Mouse (Mus musculus): ENCODE measurements at regions not wholly inside any gene's neighbourhood (a gene's known extent, or its start where the extent isn't known, plus 50 kb on each side); places are given as distances from the start of the nearest gene placed in this dataset.

- Histone ChIP-seq H3K27me3 (ENCODE audit: control insufficient read depth, insufficient read depth, low read length) (no peaks in the 10 kb centered on the region), H3K4me1 (ENCODE audit: control insufficient read depth, insufficient read depth, low read length) (no peaks in the 10 kb centered on the region), H3K27ac (ENCODE audit: insufficient read depth, low read length) (no peak overlapping the region), H3K4me3 (replicated peaks; ENCODE audit: insufficient read depth, low read depth, low read length) (no peak overlapping the region)
- WGBS = 88% methylated on average over 6 of the region's 6 CpGs
- DNase-seq = no peak
- TF ChIP-seq POLR2A (IDR thresholded peaks at IDR 0.05; ENCODE audit: borderline replicate concordance, insufficient read depth, low read length) (no peak), CTCF (IDR thresholded peaks at IDR 0.05; ENCODE audit: borderline replicate concordance, insufficient read depth, low read depth, low read length) (no peak)
These were observed 583.0 kb upstream of the Pitx2 start for GRCm38 (mm10) chr3:128616675-128617074.

- TF ChIP-seq CTCF (IDR thresholded peaks at IDR 0.05; ENCODE audit: borderline replicate concordance, insufficient read depth, low read depth, low read length) (no peak), POLR2A (IDR thresholded peaks at IDR 0.05; ENCODE audit: borderline replicate concordance, insufficient read depth, low read length) (no peak)
- DNase-seq = no peak
- Histone ChIP-seq H3K4me1 (ENCODE audit: control insufficient read depth, insufficient read depth, low read length) (no peaks in the 10 kb centered on the region), H3K4me3 (replicated peaks; ENCODE audit: insufficient read depth, low read depth, low read length) (no peak overlapping the region), H3K27ac (ENCODE audit: insufficient read depth, low read length) (no peak overlapping the region), H3K27me3 (ENCODE audit: control insufficient read depth, insufficient read depth, low read length) (no peaks in the 10 kb centered on the region)
- 82% methylated on average over 9 of the region's 9 CpGs for WGBS
These were observed 586.0 kb upstream of the Pitx2 start for GRCm38 (mm10) chr3:128613657-128614056.

GRCm38 (mm10) chr3:128610731-128611130 is 588.9 kb upstream of the Pitx2 start:
- Histone ChIP-seq H3K27me3 (ENCODE audit: control insufficient read depth, insufficient read depth, low read length) (no peaks in the 10 kb centered on the region), H3K27ac (ENCODE audit: insufficient read depth, low read length) (no peak overlapping the region), H3K4me1 (ENCODE audit: control insufficient read depth, insufficient read depth, low read length) (no peaks in the 10 kb centered on the region), H3K4me3 (replicated peaks; ENCODE audit: insufficient read depth, low read depth, low read length) (no peak overlapping the region)
- no peak for TF ChIP-seq CTCF (IDR thresholded peaks at IDR 0.05; ENCODE audit: borderline replicate concordance, insufficient read depth, low read depth, low read length)
- TF ChIP-seq POLR2A (IDR thresholded peaks at IDR 0.05; ENCODE audit: borderline replicate concordance, insufficient read depth, low read length) = no peak
- no peak for DNase-seq
- 28% methylated on average over 6 of the region's 6 CpGs for WGBS

GRCm38 (mm10) chr3:128608694-128609093 is 591.0 kb upstream of the Pitx2 start:
- Histone ChIP-seq H3K4me1 (ENCODE audit: control insufficient read depth, insufficient read depth, low read length) (no peaks in the 10 kb centered on the region), H3K4me3 (replicated peaks; ENCODE audit: insufficient read depth, low read depth, low read length) (no peak overlapping the region), H3K27me3 (ENCODE audit: control insufficient read depth, insufficient read depth, low read length) (no peaks in the 10 kb centered on the region), H3K27ac (ENCODE audit: insufficient read depth, low read length) (no peak overlapping the region)
- DNase-seq = no peak
- TF ChIP-seq POLR2A (IDR thresholded peaks at IDR 0.05; ENCODE audit: borderline replicate concordance, insufficient read depth, low read length) = no peak
- TF ChIP-seq CTCF (IDR thresholded peaks at IDR 0.05; ENCODE audit: borderline replicate concordance, insufficient read depth, low read depth, low read length) = no peak
- 74% methylated on average over 3 of the region's 3 CpGs for WGBS

GRCm38 (mm10) chr3:128575339-128576129 is 624.1 kb upstream of the Pitx2 start:
- Histone ChIP-seq H3K4me3 (replicated peaks; ENCODE audit: insufficient read depth, low read depth, low read length) (no peak overlapping the region), H3K27me3 (ENCODE audit: control insufficient read depth, insufficient read depth, low read length) (no peaks in the 10 kb centered on the region), H3K27ac (ENCODE audit: insufficient read depth, low read length) (no peak overlapping the region), H3K4me1 (ENCODE audit: control insufficient read depth, insufficient read depth, low read length) (no peaks in the 10 kb centered on the region)
- DNase-seq = no peak
- TF ChIP-seq CTCF (IDR thresholded peaks at IDR 0.05; ENCODE audit: borderline replicate concordance, insufficient read depth, low read depth, low read length) = no peak
- TF ChIP-seq POLR2A (IDR thresholded peaks at IDR 0.05; ENCODE audit: borderline replicate concordance, insufficient read depth, low read length) = no peak
- WGBS = 21% methylated on average over 2 of the region's 2 CpGs

GRCm38 (mm10) chr3:128570551-128570950 is 629.1 kb upstream of the Pitx2 start:
- TF ChIP-seq CTCF (IDR thresholded peaks at IDR 0.05; ENCODE audit: borderline replicate concordance, insufficient read depth, low read depth, low read length) (no peak), POLR2A (IDR thresholded peaks at IDR 0.05; ENCODE audit: borderline replicate concordance, insufficient read depth, low read length) (no peak)
- Histone ChIP-seq H3K27ac (ENCODE audit: insufficient read depth, low read length) (no peak overlapping the region), H3K27me3 (ENCODE audit: control insufficient read depth, insufficient read depth, low read length) (no peaks in the 10 kb centered on the region), H3K4me3 (replicated peaks; ENCODE audit: insufficient read depth, low read depth, low read length) (no peak overlapping the region), H3K4me1 (ENCODE audit: control insufficient read depth, insufficient read depth, low read length) (no peaks in the 10 kb centered on the region)
- 52% methylated on average over 3 of the region's 3 CpGs for WGBS
- no peak for DNase-seq

GRCm38 (mm10) chr3:128565386-128565785 is 634.3 kb upstream of the Pitx2 start:
- Histone ChIP-seq H3K27me3 (ENCODE audit: control insufficient read depth, insufficient read depth, low read length) (no peaks in the 10 kb centered on the region), H3K4me1 (ENCODE audit: control insufficient read depth, insufficient read depth, low read length) (no peaks in the 10 kb centered on the region), H3K4me3 (replicated peaks; ENCODE audit: insufficient read depth, low read depth, low read length) (no peak overlapping the region), H3K27ac (ENCODE audit: insufficient read depth, low read length) (no peak overlapping the region)
- WGBS = 83% methylated on average over 8 of the region's 8 CpGs
- TF ChIP-seq CTCF (IDR thresholded peaks at IDR 0.05; ENCODE audit: borderline replicate concordance, insufficient read depth, low read depth, low read length) (no peak), POLR2A (IDR thresholded peaks at IDR 0.05; ENCODE audit: borderline replicate concordance, insufficient read depth, low read length) (no peak)
- no peak for DNase-seq
